Mouse (Mus musculus) lung, postnatal 4 days (tissue): ENCODE measurements at regions not wholly inside any gene's neighbourhood (a gene's known extent, or its start where the extent isn't known, plus 50 kb on each side); places are given as distances from the start of the nearest gene placed in this dataset.

ENCODE experiments used
- DNase-seq, 2 experiments: peaks; one replicate each; pipeline ENCODE4 v3.0.0; 2021

DNA sequence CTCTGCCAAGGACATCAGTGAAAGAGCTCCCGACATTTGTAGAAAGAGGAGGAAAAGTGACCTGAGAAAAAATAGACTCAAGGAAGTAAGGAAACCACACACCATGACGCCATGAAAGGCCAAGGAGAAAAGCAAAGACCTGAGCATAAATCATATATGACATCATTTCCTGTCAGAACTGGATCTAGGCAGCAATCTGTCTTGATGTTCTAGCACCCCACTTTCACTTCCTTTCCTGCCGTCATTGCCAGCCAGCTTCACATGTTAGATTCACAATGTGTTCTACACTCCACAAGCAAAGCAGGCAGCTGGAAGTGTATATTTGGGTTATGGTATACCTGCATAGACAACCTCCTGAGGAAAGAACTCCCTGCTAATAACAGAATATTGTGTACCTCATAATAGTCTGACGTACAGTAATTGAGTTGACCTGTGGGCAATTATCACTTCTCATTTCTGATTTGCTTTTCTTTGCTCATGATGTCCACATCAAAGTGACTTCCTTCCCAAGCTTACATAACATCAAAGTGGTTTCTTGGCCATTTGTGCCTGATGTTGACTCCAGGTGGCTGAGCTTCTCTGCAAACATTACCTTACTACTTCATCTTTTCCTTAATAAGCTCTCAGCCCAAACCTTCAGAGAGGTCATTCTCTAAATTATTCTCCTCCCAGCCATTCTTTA lies 633.6 kb upstream of the Adgrl2 start:
- no peak for DNase-seq

- peak; percentile 9 to 21 for DNase-seq
These were observed 613.5 kb upstream of the Adgrl2 start for GRCm38 (mm10) chr3:149603865-149604264.

DNA sequence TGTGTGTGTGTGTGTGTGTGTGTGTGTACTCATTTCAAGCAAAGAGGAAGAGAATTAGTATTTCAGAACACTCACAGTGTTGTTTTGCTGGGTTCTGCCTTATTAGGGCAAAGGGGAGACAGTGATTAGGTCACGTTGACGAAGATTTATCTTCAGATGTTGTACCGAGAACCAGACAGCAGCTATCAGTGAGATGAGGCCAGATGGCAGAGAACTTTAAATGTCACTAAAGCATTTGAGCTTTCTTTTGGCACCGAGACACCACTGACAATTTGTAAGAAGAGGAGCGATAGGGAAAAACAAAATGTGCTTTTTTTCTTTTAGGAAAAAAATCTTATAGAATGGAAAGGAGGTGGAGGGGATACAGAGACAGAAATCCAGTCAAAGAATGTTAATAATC lies 610.9 kb upstream of the Adgrl2 start:
- no peak for DNase-seq

- peak in 1 of 2 experiments; percentile 24 for DNase-seq
These were observed 604.1 kb upstream of the Adgrl2 start for GRCm38 (mm10) chr3:149594470-149594869.

- DNase-seq: no peak
These were observed 595.4 kb upstream of the Adgrl2 start for GRCm38 (mm10) chr3:149585769-149586168.

DNA sequence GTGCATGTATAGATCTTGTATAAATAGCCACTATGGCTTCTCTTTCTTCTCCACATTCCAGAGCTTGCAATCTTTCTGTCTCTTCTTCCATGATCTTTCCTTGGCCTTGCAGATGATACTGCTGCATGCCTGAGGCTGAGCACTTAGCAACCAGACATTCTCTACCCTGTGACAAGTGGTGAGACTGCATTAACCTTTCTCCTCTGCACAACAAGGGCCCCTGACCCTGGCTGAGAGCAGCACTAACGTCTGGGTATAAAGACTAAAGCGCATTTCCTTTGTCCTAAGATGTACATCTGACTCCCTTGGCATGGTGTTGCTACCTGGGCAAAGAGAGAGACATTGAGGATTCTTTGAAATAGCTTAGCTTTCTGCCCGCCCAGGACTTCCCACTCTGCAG lies 590.8 kb upstream of the Adgrl2 start:
- no peak for DNase-seq

GRCm38 (mm10) chr3:149575678-149576077 lies 585.3 kb upstream of the Adgrl2 start:
- DNase-seq: no peak

DNA sequence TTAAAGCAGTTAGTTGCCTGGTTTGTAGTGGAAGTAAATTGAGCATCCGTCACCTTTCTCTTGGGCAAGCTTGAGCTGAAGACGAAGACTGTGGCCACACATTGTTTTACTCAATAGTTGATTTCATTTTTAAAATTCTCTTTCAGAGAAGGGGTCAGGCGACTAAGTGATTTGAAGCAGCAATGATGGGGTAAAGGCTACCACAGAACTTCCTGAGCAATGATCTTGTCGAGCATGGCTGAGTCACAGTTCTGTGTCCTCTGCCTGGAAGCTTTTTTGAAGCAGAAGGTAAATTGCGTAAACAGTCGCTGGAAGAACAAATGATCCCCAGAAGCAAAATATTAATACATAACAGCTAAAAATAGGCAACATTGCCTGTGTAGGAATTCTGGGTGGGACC lies 576.5 kb upstream of the Adgrl2 start:
- no peak for DNase-seq

DNA sequence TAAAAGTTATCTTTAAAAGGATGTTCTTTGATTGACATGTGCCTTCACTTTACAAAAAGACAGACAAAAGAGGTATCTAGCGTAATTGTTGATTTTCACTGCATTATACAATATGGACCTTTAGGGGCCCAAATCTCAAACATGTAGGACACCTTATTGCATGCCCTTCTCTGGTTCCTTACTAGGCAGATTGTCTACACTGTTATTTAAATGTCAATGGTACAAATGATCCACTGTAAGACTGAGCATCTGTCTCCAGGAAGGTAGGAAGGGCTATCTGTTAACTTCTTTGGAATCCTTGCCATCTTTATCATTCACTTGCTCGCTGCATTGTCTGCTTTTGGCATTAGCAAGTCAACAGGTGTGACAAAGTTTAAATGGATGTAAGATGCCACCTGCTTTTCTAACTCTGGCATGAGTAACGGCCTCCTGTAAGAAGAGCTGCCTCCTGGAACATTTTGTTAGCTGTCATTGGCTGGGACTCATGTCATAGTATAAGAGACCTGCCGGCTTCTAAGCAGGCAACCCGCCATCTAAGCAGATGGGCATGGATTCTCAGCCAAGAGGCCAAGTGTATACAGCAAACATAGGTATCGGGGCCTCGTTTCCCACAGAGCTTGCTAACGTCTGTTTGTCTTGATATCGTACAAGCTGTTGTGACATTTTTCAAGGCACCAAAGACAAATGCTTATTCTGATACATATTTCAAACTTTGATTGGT lies 560.0 kb upstream of the Adgrl2 start:
- DNase-seq: no peak

- peak in 1 of 2 experiments; percentile 10 for DNase-seq
These were observed 556.7 kb upstream of the Adgrl2 start for GRCm38 (mm10) chr3:149547045-149547444.

DNA sequence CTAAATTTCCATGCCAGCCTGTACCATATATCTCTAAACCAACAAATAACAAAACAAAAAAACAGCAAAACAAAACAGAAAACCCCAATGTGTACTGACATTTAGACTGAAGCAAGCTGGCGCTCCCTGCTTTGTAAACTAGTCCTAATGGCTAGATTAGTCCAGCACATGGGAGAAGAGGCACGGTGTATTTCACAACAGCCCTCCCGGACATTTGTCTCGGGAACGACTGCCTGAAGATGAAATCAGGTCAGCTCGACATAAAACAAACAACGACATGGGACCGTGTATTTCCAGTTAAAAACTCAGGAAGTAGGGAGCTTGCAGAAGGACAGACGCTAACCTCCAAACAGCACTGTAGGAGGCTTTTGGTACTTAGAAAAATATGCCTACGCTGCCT lies 555.9 kb upstream of the Adgrl2 start:
- DNase-seq: no peak

DNA sequence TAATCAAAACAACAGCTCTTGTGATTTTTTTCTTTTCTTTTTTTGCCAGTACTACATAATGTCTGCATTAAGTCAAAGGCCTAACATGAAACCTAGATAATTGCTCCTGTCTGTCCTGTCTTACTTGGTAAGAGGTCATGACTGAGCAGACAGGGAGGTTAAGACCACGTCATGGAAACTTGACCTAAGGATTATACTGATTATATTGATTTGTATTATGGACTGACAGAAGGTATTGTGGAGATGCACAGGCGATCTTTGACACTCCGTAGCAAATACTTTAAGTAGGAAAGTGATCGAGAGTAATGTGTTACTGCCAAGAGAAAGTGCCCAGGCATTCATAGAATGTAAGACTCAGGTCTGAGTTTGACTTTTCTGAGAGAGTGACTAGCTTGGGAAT lies 543.8 kb upstream of the Adgrl2 start:
- no peak for DNase-seq

GRCm38 (mm10) chr3:149530026-149530607 lies 539.8 kb upstream of the Adgrl2 start:
- no peak for DNase-seq

GRCm38 (mm10) chr3:149526509-149526908 lies 536.2 kb upstream of the Adgrl2 start:
- DNase-seq: no peak

GRCm38 (mm10) chr3:149519575-149519929 lies 529.2 kb upstream of the Adgrl2 start:
- DNase-seq: no peak

GRCm38 (mm10) chr3:149518928-149519574 lies 528.7 kb upstream of the Adgrl2 start:
- DNase-seq: no peak

- DNase-seq: no peak
These were observed 527.2 kb upstream of the Adgrl2 start for GRCm38 (mm10) chr3:149517537-149517936.

GRCm38 (mm10) chr3:149509178-149509577 lies 518.8 kb upstream of the Adgrl2 start:
- no peak for DNase-seq

DNA sequence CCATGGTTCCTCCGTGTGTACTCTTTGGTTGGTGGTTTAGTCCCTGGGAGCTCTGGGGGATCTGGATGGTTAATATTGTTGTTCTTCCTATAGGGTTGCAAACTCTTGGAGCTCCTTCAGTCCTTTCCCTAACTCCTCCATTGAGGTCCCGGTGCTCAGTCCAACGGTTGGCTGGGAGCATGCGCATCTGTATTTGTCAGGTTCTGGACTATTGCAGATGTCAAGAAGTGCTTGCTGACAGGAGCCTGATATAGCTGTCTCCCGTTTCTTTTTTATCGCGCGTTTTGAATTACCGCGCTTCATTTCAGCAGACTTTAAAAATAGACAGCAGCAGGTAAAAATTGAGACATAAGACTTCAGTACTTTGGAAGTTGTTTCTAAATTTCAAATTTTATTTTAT lies 518.3 kb upstream of the Adgrl2 start:
- DNase-seq: no peak

DNA sequence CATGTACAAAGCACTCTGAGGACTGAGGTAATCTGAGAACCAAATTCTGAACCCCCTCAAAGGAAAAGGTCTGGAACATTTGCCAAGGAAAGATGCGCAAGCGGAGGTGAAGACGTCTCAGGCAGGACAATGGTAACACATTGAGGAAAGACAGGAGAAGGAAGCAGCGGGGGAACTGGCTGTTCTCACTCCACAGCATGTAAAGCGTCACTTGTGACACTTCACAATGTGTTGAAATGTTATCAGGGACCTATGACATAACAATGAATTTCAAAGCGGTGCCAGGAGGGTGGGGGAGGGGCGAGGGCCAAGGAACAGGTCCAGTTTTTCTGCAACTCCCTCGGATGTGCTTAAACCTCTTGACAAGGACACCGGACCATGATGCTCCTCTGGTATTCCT lies 515.3 kb upstream of the Adgrl2 start:
- DNase-seq: no peak

DNA sequence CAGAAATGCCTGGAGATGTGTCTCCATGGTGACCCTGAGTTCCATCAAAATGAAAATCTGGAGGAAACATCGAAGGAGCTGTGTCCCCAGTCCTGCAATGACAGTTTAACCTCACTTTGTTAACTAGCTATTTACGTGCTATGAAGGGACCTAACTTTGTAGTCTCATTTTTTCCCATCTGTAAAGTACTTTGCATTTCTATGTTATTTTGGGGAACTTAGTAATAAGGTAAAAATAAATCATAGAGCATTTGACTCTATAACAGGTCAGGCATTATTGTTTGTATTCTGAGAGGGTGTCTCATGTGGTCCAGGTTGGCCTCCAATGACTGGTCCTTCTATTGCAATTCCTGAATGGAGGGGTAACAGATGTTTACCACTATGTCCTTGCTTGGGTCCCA lies 513.6 kb upstream of the Adgrl2 start:
- DNase-seq: no peak

DNA sequence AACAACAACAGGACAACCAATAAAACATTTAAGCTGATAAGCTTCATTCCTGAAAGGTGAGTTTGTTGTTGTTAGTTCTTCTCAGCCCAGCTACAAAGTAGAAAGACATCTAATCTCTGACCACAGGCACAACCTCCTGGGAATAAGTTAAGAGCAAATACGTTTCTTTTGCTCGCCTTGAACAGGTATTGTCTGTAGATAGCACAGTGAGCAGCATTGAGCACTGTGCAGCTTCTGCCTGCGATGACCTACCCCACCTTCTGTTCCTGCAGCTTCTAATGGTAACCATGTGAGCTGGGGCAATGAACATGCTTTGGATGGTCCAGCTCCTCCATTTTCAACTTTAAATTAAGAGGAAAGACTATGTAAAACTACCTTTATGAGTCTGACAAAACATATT lies 509.8 kb upstream of the Adgrl2 start:
- no peak for DNase-seq

GRCm38 (mm10) chr3:149498765-149499164 lies 508.4 kb upstream of the Adgrl2 start:
- no peak for DNase-seq
